Mouse (Mus musculus) adrenal gland, postnatal 14 days (tissue): ENCODE measurements at regions not wholly inside any gene's neighbourhood (a gene's known extent, or its start where the extent isn't known, plus 50 kb on each side); places are given as distances from the start of the nearest gene placed in this dataset.

Source experiments
- DNase-seq: peaks from one replicate; pipeline ENCODE4 v3.0.0; 2021; ENCODE audit warnings: mixed read lengths

GRCm38 (mm10) chr8:126160356-126160975, 137.9 kb upstream of the Slc35f3 start:
- DNase-seq: no peak

GRCm38 (mm10) chr8:126162748-126163371, 135.5 kb upstream of the Slc35f3 start:
- DNase-seq: no peak

GRCm38 (mm10) chr8:126163954-126164353, 134.4 kb upstream of the Slc35f3 start:
- DNase-seq: no peak

- no peak for DNase-seq
Measured at GRCm38 (mm10) chr8:126165486-126166095, 132.8 kb upstream of the Slc35f3 start.

GRCm38 (mm10) chr8:126166394-126166793, 132.0 kb upstream of the Slc35f3 start:
- DNase-seq: no peak

- peak; percentile 35 for DNase-seq
Measured at GRCm38 (mm10) chr8:126174451-126174850, 123.9 kb upstream of the Slc35f3 start.

GRCm38 (mm10) chr8:126176305-126176704, 122.1 kb upstream of the Slc35f3 start:
- DNase-seq: no peak

- DNase-seq: no peak
Measured at GRCm38 (mm10) chr8:126177855-126178254, 120.5 kb upstream of the Slc35f3 start.

- DNase-seq: no peak
Measured at GRCm38 (mm10) chr8:126188741-126189285, 109.5 kb upstream of the Slc35f3 start.

- peak; percentile 15 for DNase-seq
Measured at GRCm38 (mm10) chr8:126195616-126196015, 102.7 kb upstream of the Slc35f3 start.

- no peak for DNase-seq
Measured at GRCm38 (mm10) chr8:126210561-126210960, 87.8 kb upstream of the Slc35f3 start.

GRCm38 (mm10) chr8:126212802-126213201, 85.6 kb upstream of the Slc35f3 start:
- no peak for DNase-seq

- DNase-seq: no peak
Measured at GRCm38 (mm10) chr8:126214571-126214970, 83.8 kb upstream of the Slc35f3 start.

- DNase-seq: no peak
Measured at GRCm38 (mm10) chr8:126216391-126216790, 82.0 kb upstream of the Slc35f3 start.

- no peak for DNase-seq
Measured at GRCm38 (mm10) chr8:126221631-126222030, 76.7 kb upstream of the Slc35f3 start.

- DNase-seq: no peak
Measured at GRCm38 (mm10) chr8:126231801-126232200, 66.6 kb upstream of the Slc35f3 start.

- DNase-seq: no peak
Measured at GRCm38 (mm10) chr8:126232521-126232920, 65.8 kb upstream of the Slc35f3 start.

GRCm38 (mm10) chr8:126239684-126240083, 58.7 kb upstream of the Slc35f3 start:
- DNase-seq: no peak

GRCm38 (mm10) chr8:126244321-126244720, 54.0 kb upstream of the Slc35f3 start:
- DNase-seq: no peak
